Mouse (Mus musculus) leukemia stem cell, adult 10-12 weeks (primary cell): ENCODE data around the gene Vil1. TPM values are rescaled to one million over a fixed set of nuclear protein-coding genes. Genes with fewer than 3 reads are reported as not detected.

ENCODE experiments used
- polyA plus RNA-seq: library from polyadenylated mRNA; stranded (reverse); fragments of >175 nt; gene quantifications from 2 replicates; pipeline ENCODE4 v1.2.3, GENCODE M21; 2012; ENCODE audit warnings: low replicate concordance

Vil1 gene
- polyA plus RNA-seq = not detected in 2 replicates

GRCm38 (mm10) chr1:74408589-74409504 lies at the start of gene Vil1:
Gene Vil1, plus strand, starts transcription at chr1:74409376.

GRCm38 (mm10) chr1:74361812-74362211 lies 47.4 kb upstream of the Vil1 start, which contains the start of gene Catip:
Gene Catip, plus strand, starts transcription at chr1:74362108.

DNA sequence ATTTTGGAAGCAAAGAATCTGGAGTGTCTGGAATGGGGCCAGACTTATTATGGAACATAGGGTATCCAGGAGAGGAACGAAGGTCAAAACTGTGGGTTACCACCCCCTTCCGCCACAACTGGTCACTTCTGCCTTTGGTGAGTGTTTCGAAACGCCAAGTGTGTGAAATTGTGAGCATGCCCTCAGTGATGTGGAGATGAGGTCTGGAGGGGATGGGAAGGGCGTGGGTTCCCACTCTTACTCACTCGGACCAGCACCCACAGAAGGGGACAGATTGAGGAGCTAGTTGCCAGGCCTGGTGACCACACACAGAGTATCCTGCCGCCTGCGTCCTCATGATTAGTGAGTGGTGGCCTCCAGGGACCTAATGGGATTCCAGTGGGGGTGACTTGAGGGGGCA lies 34.2 kb upstream of the Vil1 start, which contains the start of gene Slc11a1:
Gene Slc11a1, plus strand, starts transcription at position 216 of the 400 bp plus-strand sequence.

GRCm38 (mm10) chr1:74390924-74391748 lies 18.0 kb upstream of the Vil1 start, which contains the start of gene Ctdsp1:
Gene Ctdsp1, plus strand, starts transcription at chr1:74391509.

Other genes starting within 250 kb of the Vil1 start
- gene Cxcr1, start 214.7 kb upstream of the Vil1 start, polyA plus RNA-seq = not detected in 2 replicates
- gene Arpc2, start 173.3 kb upstream of the Vil1 start, polyA plus RNA-seq = 420 and 983 TPM in 2 replicates
- not detected in 2 replicates for gene Gpbar1, start 130.8 kb upstream of the Vil1 start, polyA plus RNA-seq
- gene Aamp, start 124.6 kb upstream of the Vil1 start, polyA plus RNA-seq = 128 and 183 TPM in 2 replicates
- 42.6 and 93.9 TPM in 2 replicates for gene Pnkd, start 124.4 kb upstream of the Vil1 start, polyA plus RNA-seq
- gene Tmbim1, start 103.8 kb upstream of the Vil1 start, polyA plus RNA-seq = 140 and 267 TPM in 2 replicates
- 0.09 TPM in 1 of 2 replicates, not detected in the other for gene Catip, start 47.3 kb upstream of the Vil1 start, polyA plus RNA-seq
- 46.8 and 89.8 TPM in 2 replicates for gene Slc11a1, start 34.2 kb upstream of the Vil1 start, polyA plus RNA-seq
- gene Ctdsp1, start 17.9 kb upstream of the Vil1 start, polyA plus RNA-seq = 209 and 292 TPM in 2 replicates
- 6.6 and 23.7 TPM in 2 replicates for gene Cnot9, start 96.7 kb downstream of the Vil1 start, polyA plus RNA-seq
- gene Plcd4, start 133.5 kb downstream of the Vil1 start, polyA plus RNA-seq = 0.05 TPM in 1 of 2 replicates, not detected in the other
- gene Usp37, start 134.9 kb downstream of the Vil1 start, polyA plus RNA-seq = 0.33 and 7.0 TPM in 2 replicates
- 8.7 and 19.0 TPM in 2 replicates for gene Zfp142, start 178.9 kb downstream of the Vil1 start, polyA plus RNA-seq
- gene Bcs1l, start 178.9 kb downstream of the Vil1 start, polyA plus RNA-seq = 0.81 and 2.4 TPM in 2 replicates
- gene Rnf25, start 192.0 kb downstream of the Vil1 start, polyA plus RNA-seq = 6.9 and 8.4 TPM in 2 replicates
- gene Stk36, start 192.1 kb downstream of the Vil1 start, polyA plus RNA-seq = 0.23 and 0.42 TPM in 2 replicates